Mouse (Mus musculus) embryonic facial prominence, embryonic 10.5 days (tissue): ENCODE measurements around the gene Dapp1. TPM values are rescaled to one million over a fixed set of nuclear protein-coding genes. Genes with fewer than 3 reads are reported as not detected.
A peak's percentile ranks its signal among the peaks of the same experiment; 100 is the strongest.
"Not testable (repeated sequence)": the region's sequence is repeated elsewhere in the genome, so short reads cannot be mapped to it uniquely, and the experiment has no call there.

ENCODE experiments used
- DNase-seq: peaks from one replicate; pipeline ENCODE4 v3.0.0-alpha.2; 2017; ENCODE audit warnings: low spot score
- H3K27ac ChIP-seq: fragments of 300-500 bp; sonication (generic); replicated peaks from 2 replicates; pipeline ENCODE4 v1.5.1; 2016; ENCODE audit warnings: mild to moderate bottlenecking
- H3K27me3 ChIP-seq: fragments of 300-500 bp; sonication (generic); replicated peaks from 2 replicates; pipeline ENCODE4 v1.6.1; 2016; ENCODE audit warnings: low read depth, mild to moderate bottlenecking; ENCODE audit not compliant: poor library complexity, severe bottlenecking
- H3K36me3 ChIP-seq: fragments of 300-500 bp; sonication (generic); replicated peaks from 2 replicates; pipeline ENCODE4 v1.6.1; 2016; ENCODE audit warnings: mild to moderate bottlenecking, moderate library complexity
- H3K4me1 ChIP-seq: fragments of 300-500 bp; sonication (generic); 2 replicates; pipeline ENCODE4 v1.6.1; 2016
- H3K4me3 ChIP-seq: fragments of 300-500 bp; sonication (generic); 2 replicates; pipeline ENCODE4 v1.5.1; 2016; ENCODE audit warnings: mild to moderate bottlenecking, moderate library complexity
- H3K9me3 ChIP-seq: fragments of 300-500 bp; sonication (generic); 2 replicates; pipeline ENCODE4 v1.6.1; 2016; ENCODE audit warnings: mild to moderate bottlenecking
- WGBS: fragments of 180-500 bp; shearing (Covaris S2); methylation state at CpG from one replicate; pipeline ENCODE4 v1.1.7; 2016; 5-methylcytosine and 5-hydroxymethylcytosine counted together
- polyA plus RNA-seq: library from polyadenylated mRNA; unstranded; fragments of >200 nt; fragmentation: Nextera tagmentation; extraction: Ambion mirVana; gene quantifications from 2 replicates; pipeline ENCODE4 v1.2.1, GENCODE M21; 2016

The Dapp1 gene
- polyA plus RNA-seq, 1 experiment from 2014 or later = 2.3 TPM

DNA sequence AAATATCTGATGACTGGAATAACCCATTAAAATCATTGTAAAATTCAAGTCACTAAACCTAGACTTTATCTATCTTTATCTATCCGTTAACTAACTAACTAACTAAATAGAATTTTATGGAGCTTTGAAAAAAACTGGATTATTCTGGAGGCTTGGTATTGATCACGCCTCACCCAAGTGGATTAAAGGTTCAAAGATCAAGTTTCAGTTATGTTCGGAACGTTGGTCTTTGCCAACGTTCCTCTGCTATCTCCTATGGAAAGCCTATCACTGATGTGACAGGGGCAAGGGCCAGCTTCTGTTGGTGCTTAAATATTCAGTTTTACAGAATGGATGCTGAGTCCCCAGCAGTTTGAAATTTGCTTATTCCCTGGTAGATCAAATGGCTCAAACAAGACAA is 3.1 kb downstream of the Dapp1 start:
- Histone ChIP-seq H3K9me3 (no peaks in the 10 kb centered on the region), H3K36me3 (no peaks in the 10 kb centered on the region), H3K27ac (no peak overlapping the region), H3K4me3 (no peak overlapping the region), H3K4me1 (peaks cover 27% of the 10 kb centered on the region), H3K27me3 (no peaks in the 10 kb centered on the region; the same call in 1 of the 2 replicates)
- 71% methylated on average over 5 of the region's 5 CpGs for WGBS
- DNase-seq = no peak

- peak overlapping the region; percentile 44 for H3K27ac ChIP-seq
- no peak for DNase-seq
- H3K4me1 ChIP-seq = peaks cover 27% of the 10 kb centered on the region
- no peak overlapping the region for H3K4me3 ChIP-seq
- no peaks in the 10 kb centered on the region for H3K9me3 ChIP-seq
- H3K27me3 ChIP-seq = no peaks in the 10 kb centered on the region; the same call in 1 of the 2 replicates
- 22% methylated on average over 6 of the region's 6 CpGs for WGBS
- H3K36me3 ChIP-seq = no peaks in the 10 kb centered on the region
Observed at GRCm38 (mm10) chr3:137977629-137978041, 3.7 kb downstream of the Dapp1 start.

GRCm38 (mm10) chr3:137976943-137977628 is 4.3 kb downstream of the Dapp1 start:
- 27% methylated on average over 9 of the region's 9 CpGs for WGBS
- peak; percentile 32 for DNase-seq
- Histone ChIP-seq H3K27me3 (no peaks in the 10 kb centered on the region; the same call in 1 of the 2 replicates), H3K9me3 (no peaks in the 10 kb centered on the region), H3K27ac (peak overlapping the region; percentile 44), H3K4me3 (no peak overlapping the region), H3K36me3 (no peaks in the 10 kb centered on the region), H3K4me1 (peaks cover 27% of the 10 kb centered on the region)

GRCm38 (mm10) chr3:137975856-137976423 is 5.4 kb downstream of the Dapp1 start:
- Histone ChIP-seq H3K9me3 (no peaks in the 10 kb centered on the region), H3K36me3 (no peaks in the 10 kb centered on the region), H3K27me3 (no peaks in the 10 kb centered on the region; the same call in 1 of the 2 replicates), H3K4me1 (peaks cover 19% of the 10 kb centered on the region), H3K27ac (no peak overlapping the region), H3K4me3 (no peak overlapping the region)
- WGBS = 91% methylated on average over 17 of the region's 17 CpGs
- DNase-seq = no peak

DNA sequence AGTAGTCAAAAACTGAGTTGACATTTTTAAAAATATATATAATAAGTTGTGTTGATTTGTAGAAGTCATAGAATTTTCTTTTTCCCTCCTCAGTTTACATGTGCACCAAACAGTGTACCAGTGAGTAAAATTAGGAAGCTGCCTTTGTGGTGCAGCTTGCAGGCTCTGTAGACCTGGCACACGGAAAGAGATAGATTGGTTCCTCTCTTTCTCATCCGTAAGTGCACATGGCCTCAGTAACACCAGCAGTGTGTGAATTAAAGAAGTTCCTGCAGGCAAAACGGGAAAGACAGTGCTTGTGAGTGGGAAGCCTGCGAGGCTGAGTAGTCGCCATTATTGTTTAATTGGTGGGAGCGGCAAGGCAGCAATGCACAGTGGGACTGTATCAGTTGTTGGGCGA is 5.9 kb downstream of the Dapp1 start:
- DNase-seq = no peak
- Histone ChIP-seq H3K4me1 (peaks cover 15% of the 10 kb centered on the region), H3K36me3 (no peaks in the 10 kb centered on the region), H3K27me3 (no peaks in the 10 kb centered on the region; the same call in 1 of the 2 replicates), H3K27ac (no peak overlapping the region), H3K4me3 (no peak overlapping the region), H3K9me3 (no peaks in the 10 kb centered on the region)
- 82% methylated on average over 7 of the region's 7 CpGs for WGBS

GRCm38 (mm10) chr3:137974306-137974705 is 7.0 kb downstream of the Dapp1 start:
- H3K9me3 ChIP-seq = no peaks in the 10 kb centered on the region

DNA sequence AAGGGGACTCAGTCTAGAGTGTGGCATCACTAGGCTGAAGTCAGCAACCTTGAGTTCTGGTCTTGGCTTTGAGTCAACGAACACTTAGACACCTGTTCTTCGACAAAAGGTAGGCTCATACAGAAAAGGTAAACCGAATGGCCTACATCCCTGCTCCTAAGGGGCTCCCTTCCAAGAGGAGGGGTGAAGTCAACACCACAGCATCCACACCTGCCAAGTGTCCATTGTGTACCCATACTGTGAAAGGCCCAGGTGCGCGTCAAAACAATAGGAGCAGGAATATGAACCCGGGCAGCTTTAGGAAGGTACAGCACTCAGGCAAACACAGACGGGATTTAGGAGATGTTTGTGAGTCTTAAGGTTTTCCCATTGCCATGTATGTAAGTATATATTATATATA is 8.4 kb downstream of the Dapp1 start:
- H3K4me3 ChIP-seq = no peak overlapping the region
- H3K36me3 ChIP-seq = no peaks in the 10 kb centered on the region
- no peaks in the 10 kb centered on the region for H3K27me3 ChIP-seq
- H3K9me3 ChIP-seq = no peaks in the 10 kb centered on the region
- H3K27ac ChIP-seq = no peak overlapping the region
- no peak for DNase-seq
- H3K4me1 ChIP-seq = peaks cover 11% of the 10 kb centered on the region
- 92% methylated on average over 7 of the region's 7 CpGs for WGBS

More at GRCm38 (mm10) chr3:137974306-137974705, 7.0 kb downstream of the Dapp1 start:
- peaks cover 11% of the 10 kb centered on the region for H3K4me1 ChIP-seq
- no peak overlapping the region for H3K27ac ChIP-seq
- WGBS = 66% methylated on average over 8 of the region's 8 CpGs
- H3K36me3 ChIP-seq = no peaks in the 10 kb centered on the region
- H3K4me3 ChIP-seq = no peak overlapping the region
- H3K27me3 ChIP-seq = no peaks in the 10 kb centered on the region; the same call in 1 of the 2 replicates
- no peak for DNase-seq

DNA sequence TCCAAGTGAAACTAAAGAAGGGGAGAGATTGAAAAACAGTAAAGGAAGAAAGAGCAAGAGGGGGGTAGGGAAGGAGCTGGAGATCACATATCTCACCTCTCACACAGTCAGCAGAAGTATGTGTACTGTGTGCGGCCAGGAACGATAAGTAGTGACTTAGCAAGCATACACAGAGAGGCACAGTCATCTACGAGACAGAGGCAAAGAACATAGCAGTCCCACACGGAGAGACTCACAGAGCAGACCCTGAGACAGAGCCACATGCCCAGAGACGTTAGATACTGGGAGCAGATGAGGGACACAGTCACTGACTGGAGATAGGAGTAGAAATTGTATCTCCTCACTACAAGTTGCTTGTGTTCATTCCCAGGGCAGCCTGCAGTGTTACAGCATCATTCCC is 9.1 kb downstream of the Dapp1 start:
- DNase-seq = no peak
- Histone ChIP-seq H3K27me3 (no peaks in the 10 kb centered on the region), H3K27ac (no peak overlapping the region), H3K4me3 (no peak overlapping the region), H3K36me3 (no peaks in the 10 kb centered on the region), H3K9me3 (no peaks in the 10 kb centered on the region), H3K4me1 (peaks cover 5% of the 10 kb centered on the region)
- 82% methylated on average over 5 of the region's 5 CpGs for WGBS

DNA sequence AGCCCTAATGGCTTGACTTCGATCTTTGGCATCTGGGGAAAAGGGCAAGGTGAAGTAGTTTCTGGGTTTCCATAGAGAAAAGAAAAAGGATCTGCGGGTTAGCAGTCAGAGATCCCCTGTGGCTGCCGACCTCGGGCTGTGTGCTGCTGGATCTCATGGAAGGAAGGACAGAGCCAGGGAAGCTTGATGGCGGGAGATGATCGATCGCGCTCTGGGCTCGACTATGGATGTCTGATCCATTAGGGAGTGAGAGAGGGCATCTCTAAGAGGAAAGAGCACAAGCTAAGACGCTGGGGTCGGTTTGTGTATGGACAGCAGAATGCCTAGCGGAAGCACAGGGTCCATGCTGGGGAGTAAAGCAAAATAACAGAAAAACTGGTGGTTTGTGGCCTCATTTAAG is 11.4 kb downstream of the Dapp1 start:
- Histone ChIP-seq H3K9me3 (no peaks in the 10 kb centered on the region), H3K27ac (peak overlapping the region; percentile 40), H3K36me3 (no peaks in the 10 kb centered on the region), H3K27me3 (no peaks in the 10 kb centered on the region), H3K4me1 (no peaks in the 10 kb centered on the region), H3K4me3 (peak overlapping the region; percentile 13; the same call in 1 of the 2 replicates)
- DNase-seq = peak; percentile 73
- 49% methylated on average over 12 of the region's 12 CpGs for WGBS

DNA sequence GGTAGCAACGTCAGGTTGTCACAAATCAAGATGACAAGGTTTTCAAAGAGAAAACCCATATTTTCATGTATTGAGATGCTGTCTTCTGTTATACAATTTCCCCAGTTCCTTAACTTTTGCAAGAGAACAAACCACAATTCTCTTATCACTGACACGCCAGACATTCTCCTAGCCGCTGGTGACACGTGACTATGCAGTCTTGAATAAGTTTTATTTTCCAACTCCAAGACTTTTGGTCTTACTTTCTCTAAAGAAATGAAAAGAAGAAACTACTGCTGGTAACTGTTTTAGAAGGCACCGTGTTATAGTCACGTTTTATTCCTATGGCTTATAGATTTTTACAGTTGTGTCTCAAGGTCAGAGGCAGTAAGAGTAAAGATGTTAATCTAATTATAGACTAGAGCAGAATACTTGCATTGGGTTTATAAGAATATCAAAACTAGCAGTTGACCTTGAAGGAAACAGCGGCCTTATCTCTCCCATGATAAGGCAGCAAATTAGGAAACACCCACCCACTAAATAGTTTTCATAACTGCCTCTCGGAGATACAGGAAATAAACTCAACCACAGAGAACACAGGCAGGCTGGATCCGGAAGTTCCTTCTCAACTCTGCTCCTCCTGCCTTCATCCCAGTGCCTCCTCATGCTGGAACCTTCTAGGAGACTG is 12.4 kb downstream of the Dapp1 start:
- H3K27ac ChIP-seq = no peak overlapping the region
- no peak for DNase-seq
- H3K4me1 ChIP-seq = no peaks in the 10 kb centered on the region

DNA sequence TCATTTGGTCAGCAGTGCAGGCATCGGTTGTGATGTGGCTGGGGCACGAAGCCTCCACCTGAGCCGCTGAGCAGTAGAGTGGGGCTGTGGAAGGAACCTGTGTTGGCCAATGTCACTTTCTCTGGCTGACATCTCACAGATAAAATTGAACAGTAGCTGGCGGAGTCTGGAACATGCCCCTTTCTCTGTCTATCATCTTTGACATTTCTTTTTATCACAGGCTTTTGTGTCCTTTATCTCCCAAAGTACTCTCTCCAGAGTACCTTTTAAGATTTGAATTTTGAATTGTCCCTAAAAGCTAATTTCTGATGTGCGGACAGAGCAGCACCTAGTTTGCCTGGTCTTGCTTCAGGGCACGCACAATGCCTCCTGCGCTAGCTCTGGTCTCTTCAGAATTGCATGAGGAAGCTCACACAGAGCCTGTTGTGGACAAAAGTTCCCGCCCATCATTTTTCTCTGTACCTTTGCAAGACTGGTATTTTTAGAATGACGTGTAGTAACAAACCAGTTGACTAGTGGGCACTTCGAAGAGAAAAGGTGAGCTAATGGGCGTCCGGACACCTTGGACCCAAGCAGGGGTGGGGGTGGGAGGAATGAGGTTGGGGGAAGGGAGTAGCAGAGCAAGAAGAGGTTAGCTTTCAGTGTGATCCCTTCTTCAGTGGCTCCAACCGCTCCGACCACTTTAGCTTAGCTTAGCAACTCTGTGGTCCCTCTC is 13.1 kb downstream of the Dapp1 start:
- H3K9me3 ChIP-seq = no peaks in the 10 kb centered on the region
- DNase-seq = no peak
- H3K4me1 ChIP-seq = no peaks in the 10 kb centered on the region
- H3K27me3 ChIP-seq = no peaks in the 10 kb centered on the region
- no peaks in the 10 kb centered on the region for H3K36me3 ChIP-seq
- no peak overlapping the region for H3K4me3 ChIP-seq
- no peak overlapping the region for H3K27ac ChIP-seq
- WGBS = 90% methylated on average over 14 of the region's 14 CpGs

More for the DNA sequence above, 12.4 kb downstream of the Dapp1 start:
- no peaks in the 10 kb centered on the region for H3K9me3 ChIP-seq
- WGBS = 86% methylated on average over 9 of the region's 9 CpGs
- no peak overlapping the region for H3K4me3 ChIP-seq
- no peaks in the 10 kb centered on the region for H3K27me3 ChIP-seq
- H3K36me3 ChIP-seq = no peaks in the 10 kb centered on the region

DNA sequence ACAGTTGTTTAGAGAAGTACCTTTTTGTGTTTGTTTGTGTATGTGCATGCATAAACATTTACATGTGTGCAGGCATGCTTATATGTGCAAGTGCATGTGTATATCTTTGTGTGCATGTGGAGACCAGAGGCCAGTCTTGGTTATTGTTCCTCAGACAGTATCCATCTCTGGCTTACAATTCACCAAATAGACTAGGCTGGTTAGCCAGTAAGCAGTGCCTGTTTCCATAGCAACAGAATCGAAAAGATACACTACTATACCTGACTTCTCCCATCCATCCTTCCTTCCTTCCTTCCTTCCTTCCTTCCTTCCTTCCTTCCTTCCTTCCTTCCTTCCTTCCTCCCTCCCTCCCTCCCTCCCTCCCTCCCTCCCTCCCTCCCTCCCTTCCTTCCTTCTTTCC is 17.3 kb downstream of the Dapp1 start:
- H3K4me3 ChIP-seq, DNase-seq, H3K27me3 ChIP-seq, H3K27ac ChIP-seq, H3K36me3 ChIP-seq, H3K9me3 ChIP-seq, H3K4me1 ChIP-seq: not testable (repeated sequence)
- 86% methylated on average over 1 of the region's 1 CpGs for WGBS
